Mouse (Mus musculus) stomach, embryonic 14.5 days (tissue): Measurements from ENCODE around the gene Pi16. TPM values are rescaled to one million over a fixed set of nuclear protein-coding genes. Genes with fewer than 3 reads are reported as not detected.

Experiments used
- ATAC-seq: fragments of 200-750 bp; cut with Nextera tagmentation; 2 replicates; pipeline ENCODE4 v1.8.0; 2017; ENCODE audit warnings: low read depth, moderate TSS enrichment; ENCODE audit not compliant: insufficient number of reproducible peaks, insufficient read depth, low FRiP score
- H3K27ac ChIP-seq: fragments of 300-500 bp; sonication (generic); 2 replicates; pipeline ENCODE4 v1.5.1; 2014; ENCODE audit warnings: mild to moderate bottlenecking, low read length, moderate library complexity, mixed read lengths
- H3K27me3 ChIP-seq: fragments of 300-500 bp; sonication (generic); 2 replicates; pipeline ENCODE4 v1.6.1; 2014; ENCODE audit warnings: low read length, control low read depth, mixed read lengths; ENCODE audit not compliant: control insufficient read depth, insufficient read depth
- H3K36me3 ChIP-seq: fragments of 300-500 bp; sonication (generic); 2 replicates; pipeline ENCODE4 v1.6.1; 2014; ENCODE audit warnings: mild to moderate bottlenecking, control low read depth, low read length, moderate library complexity, mixed read lengths; ENCODE audit not compliant: control insufficient read depth, insufficient read depth
- H3K4me1 ChIP-seq: fragments of 300-500 bp; sonication (generic); 2 replicates; pipeline ENCODE4 v1.6.1; 2014; ENCODE audit warnings: low read length, control low read depth, mixed read lengths; ENCODE audit not compliant: control insufficient read depth, insufficient read depth
- H3K4me2 ChIP-seq: fragments of 300-500 bp; sonication (generic); replicated peaks from 2 replicates; pipeline ENCODE4 v1.6.1; 2014; ENCODE audit warnings: low read depth, low read length, control low read depth
- H3K4me3 ChIP-seq: fragments of 300-500 bp; sonication (generic); 2 replicates; pipeline ENCODE4 v1.5.1; 2014; ENCODE audit warnings: low read depth, low read length, control low read depth
- H3K9ac ChIP-seq: fragments of 300-500 bp; sonication (generic); replicated peaks from 2 replicates; pipeline ENCODE4 v1.6.1; 2014; ENCODE audit warnings: low read depth, mild to moderate bottlenecking, control low read depth, low read length, moderate library complexity, mixed read lengths
- H3K9me3 ChIP-seq: fragments of 300-500 bp; sonication (generic); 2 replicates; pipeline ENCODE4 v1.6.1; 2016; ENCODE audit warnings: low read depth, low read length, control low read depth; ENCODE audit not compliant: control insufficient read depth
- WGBS: fragments of 180-500 bp; shearing (Covaris S2); extraction: QIAGEN DNeasy Blood & Tissue Kit; methylation state at CpG from one replicate; pipeline ENCODE4 v1.1.7; 2014; 5-methylcytosine and 5-hydroxymethylcytosine counted together
- polyA plus RNA-seq: library from polyadenylated mRNA; unstranded; fragments of >200 nt; fragmentation: Nextera tagmentation; extraction: Ambion mirVana; gene quantifications from 2 replicates; pipeline ENCODE4 v1.2.1, GENCODE M21; 2014

Pi16 gene
- polyA plus RNA-seq, 1 experiment from 2014 or later, result 0.41 TPM

- Histone ChIP-seq H3K9ac (no peak overlapping the region), H3K27me3 (no peaks in the 10 kb centered on the region), H3K27ac (peak overlapping the region; percentile 88), H3K4me1 (peaks cover 26% of the 10 kb centered on the region), H3K4me2 (no peak overlapping the region), H3K36me3 (peaks cover 58% of the 10 kb centered on the region), H3K4me3 (no peak overlapping the region), H3K9me3 (no peaks in the 10 kb centered on the region)
- WGBS, result 74% methylated on average over 18 of the region's 18 CpGs
- ATAC-seq, result no peak
These were observed 23.2 kb downstream of the Pi16 start for GRCm38 (mm10) chr17:29340406-29341261.

GRCm38 (mm10) chr17:29341591-29342003 is 24.1 kb downstream of the Pi16 start:
- H3K4me2 ChIP-seq, result no peak overlapping the region
- no peaks in the 10 kb centered on the region for H3K27me3 ChIP-seq
- H3K9ac ChIP-seq, result no peak overlapping the region
- no peaks in the 10 kb centered on the region for H3K9me3 ChIP-seq
- peak overlapping the region; percentile 88 for H3K27ac ChIP-seq
- no peak overlapping the region for H3K4me3 ChIP-seq
- peak; percentile 58 for ATAC-seq
- H3K4me1 ChIP-seq, result peaks cover 36% of the 10 kb centered on the region
- 16% methylated on average over 9 of the region's 9 CpGs for WGBS
- H3K36me3 ChIP-seq, result peaks cover 50% of the 10 kb centered on the region

- peaks cover 37% of the 10 kb centered on the region for H3K4me1 ChIP-seq
- H3K9ac ChIP-seq, result no peak overlapping the region
- peaks cover 43% of the 10 kb centered on the region for H3K36me3 ChIP-seq
These were observed 24.8 kb downstream of the Pi16 start for GRCm38 (mm10) chr17:29342010-29342910.

DNA sequence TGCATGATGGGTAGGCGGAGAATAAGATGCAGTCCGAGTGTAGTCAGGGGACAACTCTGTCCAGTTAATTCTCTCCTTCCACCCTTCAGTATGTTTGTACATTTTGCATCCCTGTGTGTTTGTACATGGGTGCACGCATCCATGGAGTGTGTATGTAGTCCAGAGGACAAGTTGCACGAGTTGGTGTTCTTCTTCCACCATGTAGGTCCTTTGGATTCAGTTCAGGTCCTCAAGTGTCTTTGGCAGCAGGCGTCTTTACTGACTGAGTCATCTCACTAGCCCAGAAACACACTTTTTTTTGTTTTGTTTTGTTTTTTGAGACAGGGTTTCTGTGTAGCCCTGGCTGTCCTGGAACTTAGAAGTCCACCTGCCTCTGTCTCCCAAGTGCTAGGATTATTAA is 25.8 kb downstream of the Pi16 start:
- 88% methylated on average over 5 of the region's 5 CpGs for WGBS
- peaks cover 36% of the 10 kb centered on the region for H3K36me3 ChIP-seq

More at GRCm38 (mm10) chr17:29342010-29342910, 24.8 kb downstream of the Pi16 start:
- peak; percentile 57 for ATAC-seq
- no peak overlapping the region for H3K4me2 ChIP-seq
- H3K4me3 ChIP-seq, result no peak overlapping the region
- H3K27ac ChIP-seq, result peak overlapping the region; percentile 88
- 41% methylated on average over 13 of the region's 13 CpGs for WGBS
- no peaks in the 10 kb centered on the region for H3K27me3 ChIP-seq
- no peaks in the 10 kb centered on the region for H3K9me3 ChIP-seq

GRCm38 (mm10) chr17:29345272-29345671 is 27.8 kb downstream of the Pi16 start:
- 93% methylated on average over 12 of the region's 12 CpGs for WGBS
- no peak overlapping the region for H3K27ac ChIP-seq
- no peak overlapping the region for H3K9ac ChIP-seq
- no peaks in the 10 kb centered on the region for H3K27me3 ChIP-seq
- peaks cover 16% of the 10 kb centered on the region; the same call in 1 of the 2 replicates for H3K36me3 ChIP-seq
- no peaks in the 10 kb centered on the region for H3K9me3 ChIP-seq
- no peak overlapping the region for H3K4me3 ChIP-seq
- no peak overlapping the region for H3K4me2 ChIP-seq
- ATAC-seq, result no peak
- H3K4me1 ChIP-seq, result peaks cover 37% of the 10 kb centered on the region

More for the DNA sequence above, 25.8 kb downstream of the Pi16 start:
- Histone ChIP-seq H3K4me3 (no peak overlapping the region), H3K9me3 (no peaks in the 10 kb centered on the region), H3K4me1 (peaks cover 37% of the 10 kb centered on the region), H3K27me3 (no peaks in the 10 kb centered on the region), H3K4me2 (no peak overlapping the region), H3K27ac (no peak overlapping the region), H3K9ac (no peak overlapping the region)
- no peak for ATAC-seq

- no peak for ATAC-seq
- WGBS, result 5% methylated on average over 11 of the region's 11 CpGs
- Histone ChIP-seq H3K27ac (peak overlapping the region; percentile 83), H3K4me2 (peak overlapping the region; percentile 78), H3K27me3 (no peaks in the 10 kb centered on the region), H3K4me3 (peak overlapping the region; percentile 93), H3K4me1 (peaks cover 26% of the 10 kb centered on the region), H3K9ac (peak overlapping the region; percentile 92), H3K36me3 (peaks cover 10% of the 10 kb centered on the region; the same call in 1 of the 2 replicates), H3K9me3 (no peaks in the 10 kb centered on the region)
These were observed 29.1 kb downstream of the Pi16 start for GRCm38 (mm10) chr17:29346496-29347125.

GRCm38 (mm10) chr17:29347126-29347644 is 29.7 kb downstream of the Pi16 start:
- H3K9ac ChIP-seq, result peak overlapping the region; percentile 92
- peaks cover 21% of the 10 kb centered on the region for H3K4me1 ChIP-seq
- peak overlapping the region; percentile 93 for H3K4me3 ChIP-seq
- H3K27ac ChIP-seq, result peak overlapping the region; percentile 83
- peak overlapping the region; percentile 78 for H3K4me2 ChIP-seq
- no peaks in the 10 kb centered on the region for H3K9me3 ChIP-seq
- under 1% methylated on average over 42 of the region's 45 CpGs for WGBS
- no peaks in the 10 kb centered on the region for H3K27me3 ChIP-seq
- no peak for ATAC-seq
- H3K36me3 ChIP-seq, result peaks cover 10% of the 10 kb centered on the region; the same call in 1 of the 2 replicates
